Comparison of ENCODE assay signal across 16 mouse cellular contexts in genomic region chr11:80490831-80491230, GRCm38 (mm10). TPM values are rescaled to one million over a fixed set of nuclear protein-coding genes. Genes with fewer than 3 reads are reported as not detected.
DNase-seq lines count a peak whose midpoint lies in the region; ATAC-seq and TF ChIP-seq lines count a peak whose summit lies in the region.
"Had no signal": no experiment of that assay in that cellular context is flagged by ENCODE, and none has a peak within 500 bp of the region (broad histone marks: within the 10 kb centered on the region; RNA-seq: fewer than 3 reads in every experiment).

No protein-coding gene starts in this region.

- CTCF ChIA-PET in Patski (lab: Charles Lee): no interaction called here

- WGBS in heart, embryonic 12.5 days: 55% methylated on average over 10 of the region's 10 CpGs
- 43% methylated on average over 10 of the region's 10 CpGs for WGBS in heart, embryonic 11.5 days (ENCODE audit: insufficient replicate concordance)
- WGBS in intestine, embryonic 16.5 days: 69% methylated on average over 10 of the region's 10 CpGs
- 65% methylated on average over 10 of the region's 10 CpGs for WGBS in kidney, embryonic 15.5 days

- H3K4me3 ChIP-seq in heart, embryonic 12.5 days: no peak overlapping the region
- H3K4me3 ChIP-seq in heart, embryonic 11.5 days (ENCODE audit: low read depth, low read length): no peak overlapping the region
- H3K4me3 ChIP-seq in intestine, embryonic 16.5 days (ENCODE audit: low read length): no peak overlapping the region
- H3K4me3 ChIP-seq in kidney, embryonic 15.5 days (replicated peaks): no peak overlapping the region
- H3K4me3 ChIP-seq: limb, embryonic 13.5 days; neural tube, embryonic 15.5 days had no signal

- no peaks in the 10 kb centered on the region for H3K27me3 ChIP-seq in heart, embryonic 12.5 days (replicated peaks)
- H3K27me3 ChIP-seq in heart, embryonic 11.5 days (ENCODE audit: control insufficient read depth, insufficient read depth, low read length): no peaks in the 10 kb centered on the region
- no peaks in the 10 kb centered on the region for H3K27me3 ChIP-seq in Patski
- no peaks in the 10 kb centered on the region for H3K27me3 ChIP-seq in intestine, embryonic 16.5 days (replicated peaks; ENCODE audit: control insufficient read depth, insufficient read depth, low read length)
- H3K27me3 ChIP-seq in kidney, embryonic 15.5 days: no peaks in the 10 kb centered on the region
- H3K27me3 ChIP-seq: limb, embryonic 13.5 days; neural tube, embryonic 15.5 days had no signal

- no peak overlapping the region for H3K4me2 ChIP-seq in heart, embryonic 12.5 days
- H3K4me2 ChIP-seq in heart, embryonic 11.5 days: no peak overlapping the region
- H3K4me2 ChIP-seq in intestine, embryonic 16.5 days (ENCODE audit: low read depth, low read length): no peak overlapping the region
- no peak overlapping the region for H3K4me2 ChIP-seq in kidney, embryonic 15.5 days
- H3K4me2 ChIP-seq: limb, embryonic 13.5 days; neural tube, embryonic 15.5 days had no signal

- 0 out of 2 replicates have a peak, but pooled peaks have one; percentile 24 for ATAC-seq in heart, embryonic 12.5 days (ENCODE audit: insufficient number of reproducible peaks, low FRiP score)
- ATAC-seq in heart, embryonic 11.5 days (replicated peaks; ENCODE audit: insufficient number of reproducible peaks, low FRiP score, low TSS enrichment): no peak
- peak; percentile 37 for ATAC-seq in Patski
- peak; percentile 50; the same call in 1 of the 2 replicates for ATAC-seq in intestine, embryonic 16.5 days
- no peak for ATAC-seq in kidney, embryonic 15.5 days (replicated peaks; ENCODE audit: low FRiP score)
- ATAC-seq: inflammation-experienced regulatory T-cells, adult 6 months had no signal

- DNase-seq in layer of hippocampus, adult 9-11 months: peak; percentile 76
- DNase-seq in layer of hippocampus, adult 9-10 months (ENCODE audit: low spot score): no peak
- DNase-seq in Patski (ENCODE audit: low read depth, low spot score): no peak
- no peak for DNase-seq in kidney, adult 9 months
- DNase-seq: gastrocnemius, postnatal 36 days; heart, postnatal 36 days; kidney, postnatal 4 days; lung, postnatal 10 days; retina, postnatal 1 day had no signal

- POLR2A ChIA-PET in Patski (lab: Charles Lee): no interaction called here

- TF ChIP-seq CTCF in Patski (IDR thresholded peaks at IDR 0.05): no peak

- no peak overlapping the region for H3K27ac ChIP-seq in heart, embryonic 12.5 days (ENCODE audit: poor library complexity, severe bottlenecking)
- no peak overlapping the region for H3K27ac ChIP-seq in heart, embryonic 11.5 days (ENCODE audit: low read depth, low read length)
- H3K27ac ChIP-seq in intestine, embryonic 16.5 days (ENCODE audit: low read length): no peak overlapping the region
- no peak overlapping the region for H3K27ac ChIP-seq in kidney, embryonic 15.5 days
- H3K27ac ChIP-seq: limb, embryonic 13.5 days; neural tube, embryonic 15.5 days had no signal

- in situ Hi-C loops in Patski (cut with MboI; ENCODE audit: low pct_unique_long_range_greater_than_20kb): no loop called here

- no peak overlapping the region for H3K9ac ChIP-seq in heart, embryonic 12.5 days
- no peak overlapping the region for H3K9ac ChIP-seq in heart, embryonic 11.5 days (ENCODE audit: low read depth, low read length)
- H3K9ac ChIP-seq in intestine, embryonic 16.5 days (ENCODE audit: low read depth, low read length): no peak overlapping the region
- H3K9ac ChIP-seq in kidney, embryonic 15.5 days: no peak overlapping the region
- H3K9ac ChIP-seq: limb, embryonic 13.5 days; neural tube, embryonic 15.5 days had no signal

- H3K9me3 ChIP-seq in heart, embryonic 12.5 days (replicated peaks): no peaks in the 10 kb centered on the region
- H3K9me3 ChIP-seq in heart, embryonic 11.5 days (replicated peaks; ENCODE audit: control insufficient read depth, low read length): no peaks in the 10 kb centered on the region
- no peaks in the 10 kb centered on the region for H3K9me3 ChIP-seq in intestine, embryonic 16.5 days (ENCODE audit: control insufficient read depth, low read length)
- no peaks in the 10 kb centered on the region for H3K9me3 ChIP-seq in kidney, embryonic 15.5 days (replicated peaks)
- H3K9me3 ChIP-seq: limb, embryonic 13.5 days; neural tube, embryonic 15.5 days had no signal

- no peaks in the 10 kb centered on the region for H3K36me3 ChIP-seq in heart, embryonic 12.5 days
- H3K36me3 ChIP-seq in heart, embryonic 11.5 days (ENCODE audit: control insufficient read depth, insufficient read depth, low read length): no peaks in the 10 kb centered on the region
- no peaks in the 10 kb centered on the region for H3K36me3 ChIP-seq in intestine, embryonic 16.5 days (ENCODE audit: control insufficient read depth, insufficient read depth, low read length)
- no peaks in the 10 kb centered on the region for H3K36me3 ChIP-seq in kidney, embryonic 15.5 days
- H3K36me3 ChIP-seq: limb, embryonic 13.5 days; neural tube, embryonic 15.5 days had no signal

- peaks cover 45% of the 10 kb centered on the region for H3K4me1 ChIP-seq in heart, embryonic 12.5 days (replicated peaks)
- peaks cover 32% of the 10 kb centered on the region for H3K4me1 ChIP-seq in heart, embryonic 11.5 days (ENCODE audit: control insufficient read depth, insufficient read depth, low read length)
- 0 out of 2 replicates have a peak, but pooled peaks cover 2% of the 10 kb centered on the region for H3K4me1 ChIP-seq in intestine, embryonic 16.5 days (ENCODE audit: control insufficient read depth, insufficient read depth, low read length)
- peaks cover 17% of the 10 kb centered on the region for H3K4me1 ChIP-seq in kidney, embryonic 15.5 days

RNA-seq across cellular contexts. Expression of gene Cdk5r1, which starts 14.0 kb away (rescaled TPM):
- polyA plus RNA-seq in heart, embryonic 12.5 days (2016; fragmentation: Nextera tagmentation; extraction: Ambion mirVana): 0.50 and 0.56 TPM in 2 replicates
- polyA plus RNA-seq in heart, embryonic 11.5 days (2014; fragmentation: Nextera tagmentation; extraction: Ambion mirVana): 0.51 and 0.74 TPM in 2 replicates
- polyA plus RNA-seq in Patski (2021): 1.5 TPM
- 0.87 and 0.88 TPM in 2 replicates for polyA plus RNA-seq in intestine, embryonic 16.5 days (2015; fragmentation: Nextera tagmentation; extraction: Ambion mirVana)
- polyA plus RNA-seq in kidney, embryonic 15.5 days (2015; fragmentation: Nextera tagmentation; extraction: Ambion mirVana): 1.1 and 1.3 TPM in 2 replicates

Comparison
In these comparisons a context has a peak if more than half of its experiments do, and no peak if none do; other contexts are left out.
1. ATAC-seq: peak in heart, embryonic 12.5 days (single experiment), Patski (single experiment) and intestine, embryonic 16.5 days (single experiment); none in heart, embryonic 11.5 days (single experiment) and kidney, embryonic 15.5 days (single experiment).